Mouse (Mus musculus) ES-Bruce4 (cell line): ENCODE results near the gene Adck2.

Experiments used
- CTCF ChIP-seq: IDR thresholded peaks from one replicate; pipeline ENCODE4 v1.8.1; 2011; ENCODE audit warnings: low read depth, low read length
- EP300 ChIP-seq: IDR thresholded peaks from 2 replicates; pipeline ENCODE4 v1.6.1; 2011; ENCODE audit warnings: low read depth, low read length; ENCODE audit not compliant: insufficient read depth
- POLR2A ChIP-seq: IDR thresholded peaks from one replicate; pipeline ENCODE4 v1.8.1; 2011; ENCODE audit warnings: low read length; ENCODE audit not compliant: insufficient read depth

DNA sequence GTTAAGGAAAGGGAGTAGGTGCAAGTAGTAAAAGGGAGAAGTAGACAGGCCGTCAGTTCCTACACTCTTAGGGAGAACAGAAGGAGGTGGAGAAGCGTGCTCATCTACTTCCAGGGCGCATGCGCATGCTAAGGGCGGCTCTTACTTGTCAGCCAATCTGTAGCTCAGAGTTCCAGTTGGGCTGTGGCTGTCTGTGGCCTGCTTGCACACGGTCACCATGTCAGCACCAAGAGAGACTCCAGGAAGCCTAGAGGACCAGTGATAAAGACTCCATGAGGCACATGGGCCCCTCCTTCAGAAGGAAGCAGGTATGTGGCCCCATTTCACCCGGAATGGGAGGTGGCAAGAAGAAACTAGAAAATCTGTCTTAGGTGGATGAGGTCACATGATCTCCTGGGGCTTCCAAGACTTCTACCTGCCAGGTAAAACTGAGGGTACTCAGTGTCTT is 46.3 kb upstream of the Adck2 start:
- TF ChIP-seq CTCF = no peak
- no peak for TF ChIP-seq POLR2A
- no peak for TF ChIP-seq EP300
